Mouse (Mus musculus) adrenal gland, postnatal 10 days (tissue): Measurements from ENCODE around the gene Vps37d. TPM values are rescaled to one million over a fixed set of nuclear protein-coding genes. Genes with fewer than 3 reads are reported as not detected.

Experiments used
- DNase-seq: peaks from one replicate; pipeline ENCODE4 v3.0.0; 2021; ENCODE audit warnings: mixed read lengths
- long read RNA-seq, 2 experiments: library from polyadenylated mRNA; stranded (forward); transcript quantifications; one replicate each; pipeline ENCODE4 v2.0.0; 2021
- total RNA-seq, 2 experiments: library from RNA; stranded (reverse); gene quantifications; 2 replicates each; pipeline ENCODE4 v1.2.3; 2021

Vps37d gene
- total RNA-seq = 1 to 10 TPM; 3.8 to 4.5 TPM
- long read RNA-seq, experiment 1, partial matches to known transcripts = 2 of 8 reads
- long read RNA-seq, experiment 1, other reads (novel, unspliced or antisense) = 3 of 8 reads
- long read RNA-seq, experiment 2, partial matches to known transcripts = 0 of 4 reads
- long read RNA-seq, experiment 2, other reads (novel, unspliced or antisense) = 0 of 4 reads

DNA sequence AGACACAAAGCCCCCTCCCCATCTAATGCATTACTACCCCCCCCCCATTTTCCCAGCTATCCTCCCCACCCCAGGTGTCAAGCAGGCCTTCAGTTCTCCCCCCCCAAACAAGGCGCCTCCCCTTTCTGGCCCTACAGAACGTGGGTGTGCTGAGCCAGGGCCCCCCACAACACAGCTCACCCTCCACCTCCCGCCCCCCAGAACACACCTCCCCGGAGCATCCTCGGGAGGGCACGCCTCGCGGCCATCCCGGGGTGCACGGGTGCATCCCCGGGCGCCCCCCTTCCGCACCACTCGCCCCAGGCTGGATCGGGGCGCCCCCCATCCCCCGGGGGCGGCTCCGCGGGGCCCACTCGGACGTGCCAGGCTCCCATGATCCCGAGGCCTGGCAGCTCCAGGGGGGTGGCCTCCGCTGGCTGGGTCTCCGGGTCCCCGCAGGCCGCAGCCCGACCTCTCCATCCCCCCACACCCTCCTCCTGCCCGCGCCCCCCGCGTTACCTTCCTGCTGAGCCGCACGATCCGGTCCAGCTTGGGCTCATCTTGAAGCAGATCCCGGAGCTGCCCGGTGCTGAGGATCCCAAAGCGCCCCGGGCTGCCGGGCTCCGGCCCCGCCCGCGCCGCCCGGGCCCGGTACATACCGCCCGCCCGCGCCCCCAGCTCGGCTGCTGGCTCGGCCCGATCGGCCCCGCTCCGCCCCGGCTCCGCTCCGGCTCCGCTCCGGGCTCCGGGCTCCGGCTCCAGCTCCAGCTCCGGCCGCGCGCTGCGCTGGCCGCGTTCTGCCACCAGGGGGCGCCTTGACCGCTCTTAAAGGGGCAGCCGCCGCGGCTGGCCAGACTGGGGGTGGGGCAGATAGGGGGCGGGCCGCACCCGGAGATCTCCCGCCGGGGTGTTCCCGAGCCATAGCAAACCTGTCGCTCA is at the start of gene Vps37d:
Gene Vps37d, minus strand, starts transcription at position 703 of the 918 bp plus-strand sequence.
- DNase-seq = peak; percentile 98

DNA sequence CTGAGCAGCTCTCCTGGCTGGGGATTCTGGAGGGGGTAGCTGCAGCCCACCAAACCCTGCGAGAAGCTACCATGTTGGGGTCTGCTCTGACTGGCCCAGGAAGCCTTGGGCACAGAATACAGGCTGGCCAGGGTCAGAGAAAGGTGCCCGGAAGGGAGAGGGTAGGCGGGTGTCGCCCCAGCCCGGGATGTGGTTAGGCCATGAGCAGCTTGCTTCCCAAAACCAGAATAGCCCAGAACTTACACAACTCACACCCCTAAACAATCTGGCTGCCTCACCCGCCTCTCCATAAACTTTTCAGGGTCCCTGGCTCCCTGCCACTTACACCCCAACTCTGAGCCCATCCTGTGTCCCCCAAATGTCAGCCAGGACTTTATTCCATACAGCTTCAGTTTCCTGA is 49.6 kb upstream of the Vps37d start:
- DNase-seq = no peak

GRCm38 (mm10) chr5:135126121-135126520 is 48.1 kb upstream of the Vps37d start:
- DNase-seq = no peak

GRCm38 (mm10) chr5:135120753-135121152 is 42.7 kb upstream of the Vps37d start:
- no peak for DNase-seq

DNA sequence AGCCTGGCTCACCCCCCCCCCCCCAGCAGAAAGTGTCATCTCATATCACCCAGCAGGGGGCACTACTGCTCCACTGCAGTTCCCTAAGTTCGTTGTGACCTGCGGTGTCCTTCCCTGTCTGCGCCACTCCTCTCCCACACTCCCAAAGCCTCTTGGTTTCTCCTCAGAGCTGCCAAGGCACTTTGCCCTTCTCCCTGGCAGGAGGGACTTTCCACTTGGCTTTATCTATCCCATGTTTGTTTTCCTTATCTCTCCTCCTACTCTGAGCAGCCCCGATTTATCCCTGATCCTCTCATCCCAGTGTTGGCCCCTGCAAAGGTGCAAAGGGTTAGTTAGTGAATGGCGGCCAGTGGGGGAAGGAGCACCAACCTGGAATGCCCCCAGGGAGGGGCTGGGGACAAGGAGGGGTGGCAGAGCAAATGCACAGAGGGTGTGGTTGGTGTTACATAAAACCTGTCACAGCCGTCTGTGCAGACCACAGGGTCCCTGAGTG is 40.6 kb upstream of the Vps37d start:
- peak; percentile 81 for DNase-seq

DNA sequence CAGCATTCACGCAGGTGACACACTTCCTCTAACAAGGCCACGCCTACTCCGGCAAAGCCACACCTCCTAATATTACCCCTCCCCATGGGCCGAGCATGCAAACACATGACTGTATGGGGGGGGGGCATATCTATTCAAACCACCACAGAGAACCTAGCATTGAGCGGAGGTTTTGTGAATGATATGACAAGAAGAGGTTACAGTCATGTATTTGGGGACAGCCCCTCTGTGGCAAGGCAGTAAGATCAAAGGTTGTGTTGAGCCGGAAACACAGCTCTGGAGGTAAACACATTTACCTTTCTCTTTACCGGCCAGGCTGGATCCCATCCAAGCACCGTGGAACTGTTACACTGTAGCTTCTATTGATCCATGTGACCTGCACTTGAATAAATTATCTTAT is 37.2 kb upstream of the Vps37d start:
- DNase-seq = no peak

DNA sequence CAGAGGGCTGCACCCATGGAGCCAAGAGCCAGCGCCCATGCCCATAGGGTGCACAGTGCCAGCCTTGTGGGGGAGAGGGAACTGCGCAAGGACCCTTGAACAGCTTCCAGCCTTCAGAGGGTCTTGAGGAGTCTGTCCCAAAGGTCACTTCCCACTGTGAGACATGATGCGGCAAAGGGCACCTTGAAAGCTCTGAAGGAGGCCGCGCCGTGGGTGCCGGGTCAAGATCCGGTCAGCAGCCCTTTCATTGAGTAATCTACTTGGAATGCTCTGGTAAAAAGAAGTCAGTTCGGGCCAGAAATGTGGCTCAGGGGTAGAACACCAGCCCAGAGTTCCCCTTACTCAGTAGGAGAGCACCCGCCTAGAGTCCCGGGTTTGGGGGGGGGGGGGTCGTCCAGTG is 35.7 kb upstream of the Vps37d start:
- DNase-seq = no peak

GRCm38 (mm10) chr5:135109976-135110375 is 31.9 kb upstream of the Vps37d start:
- DNase-seq = no peak

- DNase-seq = peak; percentile 71
These were observed 31.4 kb upstream of the Vps37d start for GRCm38 (mm10) chr5:135109426-135109825.

DNA sequence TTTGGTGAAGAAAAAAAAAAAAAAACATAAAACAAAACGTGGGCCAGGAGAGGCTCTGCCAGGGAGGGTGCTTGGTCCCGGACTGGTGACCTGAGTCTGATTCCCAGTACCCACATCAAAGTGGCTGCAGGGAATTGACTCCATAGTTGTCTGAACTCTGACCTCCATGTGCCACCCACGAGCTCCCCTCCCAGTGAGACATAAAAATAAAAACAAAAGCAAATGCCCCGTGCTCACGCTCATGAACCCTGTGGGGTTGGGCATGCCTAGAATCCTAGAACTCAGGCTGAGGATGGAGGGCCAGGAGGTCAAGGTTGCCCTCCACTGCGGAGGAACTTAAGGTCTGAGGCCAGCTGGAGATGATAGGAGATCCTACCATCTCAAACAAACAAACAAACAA is 31.0 kb upstream of the Vps37d start:
- peak; percentile 47 for DNase-seq

DNA sequence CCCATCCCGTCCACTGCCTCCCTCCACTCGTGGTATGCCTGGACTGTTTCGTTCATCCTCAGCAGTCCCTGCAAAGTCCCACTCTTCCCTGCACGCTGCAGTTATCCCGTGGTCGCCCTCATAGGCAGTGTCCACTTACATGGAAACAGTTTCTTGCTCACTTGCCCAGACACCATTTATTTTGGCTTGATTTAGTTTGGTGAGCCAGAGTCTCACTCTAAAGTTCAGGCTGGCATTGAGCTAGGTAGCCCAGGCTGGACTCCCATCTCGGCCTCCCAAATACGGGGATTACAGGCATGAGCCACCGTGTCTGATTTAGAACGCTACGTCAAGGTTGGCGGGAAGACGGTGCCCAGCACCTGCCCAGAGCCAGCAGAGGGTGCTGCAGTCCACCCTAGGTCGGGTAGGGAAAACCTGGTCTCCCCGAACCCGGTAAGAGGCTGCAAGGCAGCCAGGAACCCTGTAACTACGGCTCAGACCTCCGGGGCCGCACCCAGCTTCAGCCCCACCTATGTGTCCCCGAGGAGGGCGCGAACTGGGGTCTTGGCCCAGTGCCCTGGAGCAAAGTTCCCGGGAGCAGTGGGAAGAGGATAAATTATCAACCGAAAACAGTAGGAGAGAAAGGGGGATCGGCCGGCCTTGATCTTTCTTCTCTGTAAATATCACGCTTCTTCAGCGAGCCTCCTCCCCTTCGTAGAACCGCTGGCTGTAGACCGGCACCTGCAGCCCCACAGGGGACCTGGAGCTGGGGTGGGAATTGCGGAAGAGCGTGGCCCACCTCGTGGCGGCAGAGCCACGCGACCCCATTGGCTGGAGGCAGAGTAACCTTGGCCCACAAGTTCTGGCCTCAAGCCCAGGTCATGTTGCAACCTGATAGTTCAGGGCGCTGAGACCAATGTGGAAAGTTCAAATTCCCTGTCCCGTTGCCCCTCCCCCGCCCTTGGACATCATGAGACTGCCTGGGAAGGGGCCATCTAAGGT is 29.7 kb upstream of the Vps37d start:
- peak; percentile 91 for DNase-seq

- peak; percentile 93 for DNase-seq
These were observed 28.7 kb upstream of the Vps37d start for GRCm38 (mm10) chr5:135106758-135107256.

DNA sequence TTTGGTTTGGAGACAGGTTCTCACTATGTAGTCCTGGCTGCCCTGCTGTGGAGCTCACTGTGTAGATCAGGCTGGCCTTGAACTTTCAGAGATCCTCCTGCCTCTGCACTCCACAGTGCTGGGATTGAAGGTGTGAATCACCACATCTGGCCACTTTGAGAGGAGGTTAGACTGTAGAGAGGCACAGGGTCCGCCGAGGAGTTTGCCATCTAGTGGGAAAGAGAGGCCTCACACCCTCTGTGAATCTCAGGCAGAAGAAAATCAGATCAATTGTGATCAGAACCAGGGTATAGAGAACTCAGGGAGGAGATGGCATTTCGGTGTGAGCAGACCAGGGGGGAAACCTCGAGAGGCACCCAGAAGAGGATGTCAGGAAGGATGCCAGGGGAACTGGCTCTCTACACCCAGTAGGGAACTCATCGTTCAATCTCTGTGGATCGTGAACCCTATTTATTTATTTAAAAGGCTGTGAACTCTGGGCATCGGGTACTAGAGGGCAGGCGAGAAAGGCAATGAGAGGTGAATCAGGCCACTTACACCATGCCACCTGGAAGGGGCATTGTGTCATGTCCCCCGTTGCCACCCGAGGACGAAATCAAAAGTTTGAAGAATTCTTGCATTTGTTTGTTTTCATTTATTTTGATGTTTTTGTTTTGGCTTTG is 26.1 kb upstream of the Vps37d start:
- peak; percentile 23 for DNase-seq

DNA sequence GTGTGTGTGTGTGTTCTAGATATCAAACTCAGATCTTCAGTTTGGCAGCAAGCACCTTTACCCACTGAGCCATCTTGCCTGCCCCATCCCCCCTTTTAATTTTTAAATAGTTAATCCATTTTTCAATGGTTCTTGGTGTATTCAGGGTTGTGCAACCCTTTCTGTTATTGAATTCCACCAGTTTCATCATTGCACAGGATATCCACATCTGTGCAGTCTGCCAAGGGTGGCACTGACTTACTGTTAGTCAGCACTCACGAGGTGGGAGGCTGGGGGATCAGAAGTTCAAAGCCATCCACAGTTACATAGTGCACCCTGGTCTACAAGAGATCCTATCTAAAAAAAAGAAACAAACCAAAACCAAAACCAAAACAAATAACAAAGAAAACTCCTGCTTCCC is 22.9 kb upstream of the Vps37d start:
- no peak for DNase-seq

- no peak for DNase-seq
These were observed 11.6 kb upstream of the Vps37d start, which contains the start of gene Mlxipl for GRCm38 (mm10) chr5:135089653-135090052. Gene Mlxipl (plus strand): TSS chr5:135089890.

DNA sequence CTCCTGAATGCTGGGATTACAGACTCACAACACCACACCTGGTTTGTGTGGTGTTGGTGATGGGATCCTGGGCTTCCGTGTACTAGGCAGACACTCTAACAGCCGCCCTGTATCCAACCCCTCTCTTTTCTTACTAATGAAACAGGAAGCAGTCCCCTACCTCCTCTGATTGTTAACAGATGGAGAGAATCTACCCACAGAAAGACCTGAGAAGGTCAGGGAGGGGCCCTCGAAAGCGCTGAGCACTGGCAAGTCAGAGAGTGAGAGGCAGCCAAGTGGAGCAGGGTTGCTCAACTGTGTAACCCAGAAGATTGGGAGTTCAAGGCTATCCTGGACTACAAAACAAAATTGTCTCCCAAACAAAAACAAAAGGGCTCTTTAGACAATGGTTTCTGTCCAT is 8.8 kb upstream of the Vps37d start:
- no peak for DNase-seq

GRCm38 (mm10) chr5:135080539-135080938 is 2.5 kb upstream of the Vps37d start:
- no peak for DNase-seq

DNA sequence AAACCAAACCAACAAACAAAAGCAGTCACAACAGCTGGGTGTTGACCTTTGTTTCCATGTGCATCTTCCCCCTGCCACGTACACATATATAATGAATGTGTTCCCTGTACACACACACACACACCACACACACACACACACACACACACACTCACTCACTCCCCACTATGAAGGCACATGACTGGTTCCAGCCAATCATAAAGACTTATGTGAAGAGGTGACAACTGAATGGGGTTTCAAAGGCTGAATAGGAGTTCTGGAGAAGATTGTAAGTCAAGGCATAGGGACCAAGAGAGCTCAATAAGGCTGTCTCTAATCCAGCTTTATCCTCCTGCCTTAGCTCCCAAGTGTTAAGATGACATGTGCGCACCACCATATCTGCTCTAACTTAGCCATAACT is 1.5 kb upstream of the Vps37d start:
- no peak for DNase-seq

DNA sequence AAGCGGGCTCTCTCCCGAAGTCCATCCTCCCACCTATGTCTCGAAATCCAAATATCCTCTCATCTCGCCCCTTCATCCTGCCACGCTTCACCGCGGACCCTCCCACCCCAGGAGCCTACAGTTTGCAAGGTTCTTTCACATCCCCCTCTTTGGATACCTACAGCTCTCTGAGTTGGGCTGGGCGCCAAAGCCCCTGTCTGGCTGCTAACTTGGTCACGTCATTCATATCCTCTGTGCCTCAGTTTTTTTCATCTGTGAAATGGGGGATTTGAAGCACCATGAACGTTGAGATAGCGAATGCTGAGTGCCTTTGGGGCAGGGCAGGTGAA is 380 bp upstream of the Vps37d start:
- DNase-seq = no peak

- DNase-seq = no peak
These were observed 1.0 kb downstream of the Vps37d start for GRCm38 (mm10) chr5:135076931-135077505.

- DNase-seq = no peak
These were observed 1.7 kb downstream of the Vps37d start for GRCm38 (mm10) chr5:135076368-135076767.
